Mouse (Mus musculus) thymus, adult 18-20 months (tissue): ENCODE measurements around the gene Rad50.

Source experiments
- DNase-seq, 2 experiments: peaks; one replicate each; pipeline ENCODE4 v3.0.0; 2022; ENCODE audit warnings: mixed read lengths in 2 of 2

The Rad50 gene

DNA sequence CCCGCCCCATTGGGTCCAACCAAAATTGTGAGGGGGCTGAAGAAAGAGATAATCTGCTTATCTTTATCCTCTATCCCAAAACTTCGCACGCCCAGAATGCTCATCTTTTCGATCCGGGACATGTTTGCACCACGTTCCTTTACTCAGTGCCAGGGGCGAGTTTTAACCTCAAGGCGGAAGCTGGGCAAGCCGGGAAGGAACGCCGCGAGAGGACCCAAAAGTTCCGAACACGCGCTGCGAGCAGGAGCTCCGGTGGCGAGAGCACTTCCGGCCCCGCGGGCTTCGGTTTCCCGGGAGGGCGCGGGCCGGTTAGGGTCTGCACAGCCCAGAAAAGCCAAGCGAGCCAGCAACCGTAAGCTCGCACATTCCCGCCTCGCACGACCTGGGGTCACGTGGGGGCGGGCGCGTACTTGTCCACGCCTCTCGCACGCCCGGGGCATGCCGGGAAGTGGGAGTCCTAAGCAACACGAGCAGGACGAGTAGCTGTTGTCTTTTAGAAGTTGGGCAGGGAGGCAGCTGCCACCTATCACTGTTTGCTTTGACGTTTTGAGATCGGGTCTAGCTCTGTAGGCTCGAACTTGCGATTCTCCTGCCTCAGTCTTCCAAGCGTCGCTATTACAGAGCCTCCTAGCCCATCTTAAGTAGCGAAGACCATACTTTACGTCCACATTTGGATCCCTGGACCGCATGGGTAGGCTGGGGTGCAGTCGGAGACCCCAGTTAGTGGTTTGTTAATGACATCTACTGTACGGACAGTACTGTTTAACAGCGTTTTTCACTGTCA is at the start of gene Rad50:
Gene Rad50 (minus strand): TSS at position 386 of the 784 bp plus-strand sequence.
- DNase-seq: peak; percentile 90

- DNase-seq: no peak
Observed at GRCm38 (mm10) chr11:53755011-53755595, 48.0 kb upstream of the Rad50 start.

DNA sequence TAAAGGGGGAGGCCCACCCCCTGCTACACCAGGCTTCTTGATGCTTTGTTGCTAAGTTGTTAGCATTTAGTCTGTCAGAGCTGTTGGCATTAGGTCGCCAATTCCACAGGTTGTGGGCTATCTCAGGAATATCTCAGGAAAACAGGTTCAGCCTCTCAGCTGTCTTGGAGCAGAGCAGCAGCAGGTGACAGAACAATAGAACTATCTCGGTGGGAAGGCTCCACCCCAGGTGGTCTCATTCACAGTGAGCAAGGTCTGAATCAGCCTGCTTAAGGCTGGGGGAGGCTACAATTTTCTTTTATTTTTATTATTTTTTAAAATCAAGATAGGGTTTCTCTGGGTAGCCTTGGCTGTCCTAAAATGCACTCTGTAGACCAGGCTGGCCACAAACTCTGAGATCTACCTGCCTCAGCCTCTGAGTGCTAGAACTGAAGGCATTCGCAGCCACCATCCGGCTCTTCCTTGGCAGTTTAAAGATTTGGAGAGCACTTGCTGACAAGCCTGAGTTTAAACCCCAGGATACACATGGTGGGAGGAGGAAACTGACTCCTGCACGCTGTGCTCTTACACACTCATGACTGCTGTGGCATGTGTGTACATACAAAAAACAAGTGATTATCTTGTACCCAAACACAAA is 42.7 kb upstream of the Rad50 start:
- DNase-seq: no peak

GRCm38 (mm10) chr11:53749306-53749705 is 42.2 kb upstream of the Rad50 start:
- DNase-seq: no peak

DNA sequence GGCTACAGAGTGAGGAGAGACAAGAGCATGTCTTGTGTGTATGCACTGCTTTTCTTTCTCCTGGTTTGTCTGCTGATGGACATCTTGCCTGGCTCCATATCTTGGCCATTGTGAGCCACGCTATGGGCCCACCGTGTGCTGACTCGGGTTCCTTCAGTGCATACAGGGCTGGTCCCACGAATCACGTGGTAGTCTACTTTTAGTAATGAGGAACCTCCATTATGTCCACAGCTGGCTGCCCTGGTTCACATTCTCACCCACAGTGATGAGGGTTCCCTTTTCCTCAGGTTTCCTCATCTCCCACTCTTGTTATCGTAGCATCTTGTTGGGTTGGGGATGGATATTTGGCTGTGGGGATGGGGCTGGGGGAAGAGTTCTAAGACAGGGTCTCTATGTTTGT is 41.5 kb upstream of the Rad50 start:
- DNase-seq: no peak

DNA sequence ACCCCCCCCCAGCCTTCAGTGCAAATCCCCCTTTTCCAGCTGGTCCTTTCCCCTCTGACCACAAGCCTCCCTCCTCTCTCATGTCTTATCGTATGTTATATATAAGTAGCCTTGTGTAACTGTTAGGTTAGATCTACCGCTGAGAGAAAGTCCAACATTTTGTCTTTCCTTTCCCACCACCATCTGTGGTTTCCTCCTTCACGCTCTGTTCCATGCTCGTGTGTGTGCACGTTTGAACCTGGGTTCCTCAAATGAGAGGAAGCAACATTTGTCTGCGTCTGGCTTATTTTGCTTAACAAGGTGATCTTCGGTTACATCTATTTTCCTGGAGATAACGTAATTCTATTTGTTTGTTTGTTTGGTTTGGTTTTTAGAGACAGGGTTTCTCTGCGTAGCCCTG is 40.9 kb upstream of the Rad50 start:
- no peak for DNase-seq

DNA sequence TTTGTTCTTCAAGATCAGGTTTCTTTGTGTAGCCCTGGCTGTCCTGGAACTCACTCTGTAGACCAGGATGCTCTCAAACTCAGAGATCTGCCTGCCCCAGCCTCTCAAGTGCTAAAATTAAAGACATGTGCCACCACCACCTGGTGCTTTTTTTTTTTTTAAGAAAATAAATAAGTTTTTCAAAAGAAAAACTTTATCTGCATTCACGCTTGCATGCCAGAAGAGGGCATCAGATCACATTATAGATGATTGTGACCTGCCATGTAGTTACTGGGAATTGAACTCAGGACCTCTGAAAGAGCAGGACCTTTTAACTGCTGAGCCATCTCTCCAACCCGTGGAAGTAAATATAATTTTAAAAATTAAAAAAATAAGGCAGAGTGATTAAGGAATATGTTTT is 38.1 kb upstream of the Rad50 start:
- DNase-seq: no peak

GRCm38 (mm10) chr11:53742353-53742752 is 35.2 kb upstream of the Rad50 start:
- DNase-seq: no peak

DNA sequence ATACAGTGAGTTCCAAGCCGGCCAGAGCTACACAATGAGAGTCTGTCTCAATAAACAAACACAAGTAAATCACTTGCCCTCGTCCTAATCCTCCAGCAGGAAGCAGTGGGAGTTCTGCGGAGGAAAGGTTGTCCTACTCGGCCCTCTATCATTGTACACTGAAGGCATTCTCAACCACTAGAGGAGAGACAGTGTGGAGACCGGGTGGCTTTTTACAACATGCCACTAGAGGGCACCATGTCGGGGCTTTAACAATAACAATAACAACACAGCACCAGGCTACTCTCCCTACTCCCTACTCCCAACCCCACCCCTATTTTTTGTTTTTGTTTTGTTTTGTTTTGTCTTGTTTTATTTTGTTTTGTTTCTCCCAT is 30.4 kb upstream of the Rad50 start:
- DNase-seq: peak in 1 of 2 experiments; percentile 53

DNA sequence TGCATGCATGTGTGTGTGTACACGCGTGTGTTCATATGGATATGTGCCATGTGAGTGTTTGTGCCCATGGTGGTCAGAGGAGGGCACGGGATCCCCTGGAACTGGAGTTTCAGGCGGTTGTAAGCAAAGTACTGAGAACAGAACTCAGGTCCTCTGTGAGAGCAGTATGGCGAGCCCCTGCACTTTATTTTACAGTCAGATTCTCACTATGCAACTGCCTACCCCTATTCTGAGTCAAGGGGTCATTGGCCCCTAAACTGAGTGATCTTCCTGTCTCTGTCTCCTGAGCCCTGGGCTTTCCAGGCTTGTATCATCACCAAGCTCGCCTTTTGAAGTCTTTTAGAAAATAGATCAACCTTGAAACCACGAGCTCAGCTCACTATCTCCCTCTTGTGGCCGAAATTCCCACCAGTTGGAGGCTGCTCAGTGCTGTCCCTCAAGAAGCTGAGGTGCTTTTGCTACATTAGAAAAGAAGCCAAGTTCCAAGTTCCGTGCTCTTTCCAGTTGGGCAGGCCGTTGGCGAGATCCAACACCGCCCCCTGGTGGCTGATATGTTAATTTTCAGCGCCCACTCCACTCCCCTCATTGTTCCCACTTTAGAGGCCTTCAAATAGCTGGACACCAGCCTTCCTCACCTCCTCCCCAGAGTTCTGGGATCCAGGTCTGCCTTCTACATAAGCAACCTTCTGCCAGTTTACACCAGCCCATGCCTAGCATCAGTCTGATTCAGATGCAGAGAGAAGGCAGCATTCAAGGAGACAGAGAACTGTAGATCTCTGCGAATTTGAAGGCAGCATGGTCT is 29.9 kb upstream of the Rad50 start:
- peak in 1 of 2 experiments; percentile 42 for DNase-seq

GRCm38 (mm10) chr11:53735682-53736245 is 28.6 kb upstream of the Rad50 start:
- DNase-seq: peak; percentile 47 to 48

GRCm38 (mm10) chr11:53734970-53735681 is 28.0 kb upstream of the Rad50 start:
- no peak for DNase-seq

DNA sequence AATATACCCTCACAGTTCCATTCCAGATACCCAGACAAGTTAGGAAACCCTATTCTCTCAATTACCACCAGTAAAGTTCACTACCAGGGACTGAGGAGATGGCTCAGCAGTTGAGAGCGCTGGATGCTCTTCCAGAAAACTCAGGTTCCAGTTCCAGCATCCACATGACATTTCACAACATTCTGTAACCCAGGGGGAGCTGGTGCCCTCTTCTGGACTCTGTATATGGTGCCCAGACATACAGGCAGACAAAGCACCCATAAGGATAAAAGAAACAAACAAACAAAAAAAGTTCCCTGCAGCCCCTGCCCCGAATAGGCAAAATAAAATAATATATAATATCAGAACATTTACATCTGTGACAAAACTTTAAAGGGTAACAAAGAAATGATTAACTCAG is 27.3 kb upstream of the Rad50 start:
- no peak for DNase-seq

DNA sequence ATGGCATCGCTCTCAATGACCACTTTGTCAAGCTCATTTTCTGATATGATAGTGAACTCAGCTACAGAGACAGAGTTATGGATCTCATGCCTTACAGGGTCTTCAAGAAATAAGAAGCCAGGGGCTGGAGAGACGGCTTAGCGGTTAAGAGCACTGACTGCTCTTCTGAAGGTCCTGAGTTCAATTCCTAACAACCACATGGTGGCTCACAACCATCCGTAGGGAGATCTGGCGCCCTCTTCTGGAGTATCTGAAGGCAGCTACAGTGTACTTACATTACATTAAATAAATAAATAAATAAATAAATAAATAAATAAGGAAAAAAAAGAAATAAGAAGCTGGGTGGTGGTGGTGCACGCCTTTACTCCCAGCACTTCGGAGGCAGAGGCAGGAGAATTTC is 26.7 kb upstream of the Rad50 start:
- no peak for DNase-seq

- no peak for DNase-seq
Observed at GRCm38 (mm10) chr11:53732244-53732643, 25.1 kb upstream of the Rad50 start.

DNA sequence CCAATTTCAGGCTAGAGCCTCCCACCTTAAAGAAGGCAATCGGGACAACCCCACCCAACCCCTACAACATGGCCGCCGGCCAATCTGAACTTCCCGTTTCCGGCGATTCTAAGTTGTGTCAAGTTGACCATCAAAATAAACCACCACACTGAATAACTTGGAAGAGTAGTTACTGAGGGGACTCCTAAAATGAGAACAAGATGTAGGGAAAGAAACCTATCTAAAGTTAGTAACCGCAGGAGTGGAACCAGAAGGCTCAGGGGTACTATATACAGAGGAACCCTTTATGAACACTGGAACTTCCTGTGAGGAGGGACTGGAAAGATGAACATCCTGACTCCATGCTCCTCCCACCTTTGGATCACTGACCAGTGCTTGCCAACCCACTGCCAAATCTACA is 24.3 kb upstream of the Rad50 start:
- DNase-seq: no peak

DNA sequence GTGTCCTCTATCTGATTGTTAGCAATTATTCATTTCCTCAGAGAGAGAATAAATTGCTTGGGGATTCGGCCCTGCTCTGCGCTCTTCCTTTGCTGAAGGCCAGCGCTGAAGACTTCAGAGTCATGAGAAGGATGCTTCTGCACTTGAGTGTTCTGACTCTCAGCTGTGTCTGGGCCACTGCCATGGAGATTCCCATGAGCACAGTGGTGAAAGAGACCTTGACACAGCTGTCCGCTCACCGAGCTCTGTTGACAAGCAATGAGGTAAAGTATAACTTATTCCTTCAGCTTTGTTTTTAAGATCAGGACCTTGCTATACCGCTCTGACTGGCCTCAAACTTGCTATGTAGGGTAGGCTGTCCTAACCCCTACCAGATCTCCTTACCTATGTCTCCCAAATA is 13.6 kb upstream of the Rad50 start, which contains the start of gene Il5:
Gene Il5 (plus strand): TSS at position 80 of the 400 bp plus-strand sequence.
- DNase-seq: no peak

DNA sequence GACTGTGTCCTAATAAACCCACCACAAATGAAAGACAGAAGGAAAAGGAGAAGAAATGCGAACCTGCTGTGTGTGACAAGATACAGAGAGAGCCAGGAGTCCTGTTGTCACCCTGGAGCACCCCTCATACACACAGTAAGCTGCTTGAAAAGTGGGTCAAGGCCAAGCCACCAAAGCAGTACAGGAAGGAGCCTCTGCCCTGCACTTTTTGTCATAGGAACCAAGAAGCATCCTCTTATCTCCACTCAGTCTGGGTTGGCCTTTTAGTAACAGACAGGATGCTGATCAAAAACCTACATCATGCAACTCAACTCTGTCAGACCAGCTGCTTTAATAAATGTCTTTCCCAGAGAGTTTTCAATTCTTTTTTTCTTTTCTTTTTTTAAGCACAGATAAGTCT is 12.6 kb upstream of the Rad50 start:
- DNase-seq: no peak

- no peak for DNase-seq
Observed at GRCm38 (mm10) chr11:53707718-53708009, 545 bp upstream of the Rad50 start.

- DNase-seq: peak; percentile 36 to 56
Observed at GRCm38 (mm10) chr11:53706236-53706933, 734 bp downstream of the Rad50 start.

- no peak for DNase-seq
Observed at GRCm38 (mm10) chr11:53699351-53699750, 7.8 kb downstream of the Rad50 start.

DNA sequence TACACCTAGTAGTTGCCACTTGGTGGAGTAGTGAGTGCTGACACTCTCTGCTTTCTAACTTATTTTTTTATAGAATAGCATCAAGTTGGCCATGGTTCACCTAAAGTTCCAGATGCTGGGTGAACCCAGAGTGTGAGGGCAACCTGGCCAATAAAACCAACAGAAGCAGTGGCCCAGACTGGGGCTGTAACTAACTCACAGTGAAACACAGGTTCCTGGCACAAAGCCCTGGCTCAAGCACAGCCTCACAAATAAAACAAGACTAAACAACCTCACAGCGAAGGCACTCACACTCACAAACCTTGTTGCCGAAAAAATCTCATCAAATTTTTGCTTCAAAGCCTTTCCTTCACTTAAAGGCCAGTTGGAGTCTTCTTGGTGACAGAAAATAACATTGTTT is 8.6 kb downstream of the Rad50 start:
- no peak for DNase-seq
